Mouse (Mus musculus): ENCODE measurements around the gene A230072I06Rik.

GRCm38 (mm10) chr8:12327707-12328471 lies 49.3 kb downstream of the A230072I06Rik start:
- TF ChIP-seq POLR2A (IDR thresholded peaks at IDR 0.05; ENCODE audit: borderline replicate concordance, low read depth, low read length) = no peak
- TF ChIP-seq CTCF (IDR thresholded peaks at IDR 0.05; ENCODE audit: low read depth, low read length) = no peak

All from bone marrow macrophage, adult 2 months (primary cell).